Mouse (Mus musculus) spleen, postnatal 10 days (tissue): Measurements from ENCODE around the gene Slc18a3.

Experiments
- DNase-seq, 2 experiments: peaks; one replicate each; pipeline ENCODE4 v3.0.0; 2021 to 2022; ENCODE audit warnings: low spot score in 2 of 2

Slc18a3 gene

DNA sequence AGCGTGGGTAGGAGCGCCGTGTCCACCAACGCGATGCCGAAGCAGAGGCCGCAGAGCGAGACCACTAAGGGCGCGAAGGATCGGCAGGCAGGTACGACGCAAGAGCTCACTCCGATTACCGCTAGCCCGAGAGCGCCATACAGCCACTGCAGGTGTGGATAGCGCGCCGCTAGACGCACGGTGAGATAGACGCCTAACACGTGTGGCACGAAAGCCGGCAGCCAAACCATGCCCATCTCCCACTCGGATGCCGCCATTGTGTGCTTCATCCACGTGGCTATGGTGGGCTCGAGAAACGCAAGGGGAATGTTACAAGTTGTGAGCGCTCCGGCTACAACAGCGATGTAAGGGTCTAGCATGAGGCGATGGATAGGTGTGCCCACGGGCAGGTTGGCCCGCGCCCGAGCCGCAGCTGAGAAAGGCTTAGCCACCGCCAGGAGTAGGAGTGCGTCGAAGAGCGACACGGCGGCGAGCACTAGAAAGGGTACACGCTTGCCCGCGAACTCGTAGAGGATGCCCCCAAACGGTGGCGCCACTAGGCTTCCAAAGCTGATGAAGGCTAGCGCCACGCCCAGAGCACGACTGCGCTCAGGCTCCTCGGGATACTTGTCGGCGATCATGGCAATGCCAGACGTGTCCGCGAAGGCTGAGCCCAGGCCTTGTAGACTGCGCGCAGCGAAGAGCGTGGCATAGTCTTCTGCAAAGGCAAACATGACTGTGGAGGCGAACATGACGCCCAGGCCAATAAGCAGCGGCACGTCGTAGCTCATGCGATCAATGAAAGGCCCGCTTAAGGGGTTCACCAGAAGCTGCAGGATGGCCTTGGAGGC, 1.2 kb downstream of the Slc18a3 start:
- no peak for DNase-seq

- DNase-seq, result no peak
Observed at GRCm38 (mm10) chr14:32452552-32452951, 12.1 kb downstream of the Slc18a3 start.

DNA sequence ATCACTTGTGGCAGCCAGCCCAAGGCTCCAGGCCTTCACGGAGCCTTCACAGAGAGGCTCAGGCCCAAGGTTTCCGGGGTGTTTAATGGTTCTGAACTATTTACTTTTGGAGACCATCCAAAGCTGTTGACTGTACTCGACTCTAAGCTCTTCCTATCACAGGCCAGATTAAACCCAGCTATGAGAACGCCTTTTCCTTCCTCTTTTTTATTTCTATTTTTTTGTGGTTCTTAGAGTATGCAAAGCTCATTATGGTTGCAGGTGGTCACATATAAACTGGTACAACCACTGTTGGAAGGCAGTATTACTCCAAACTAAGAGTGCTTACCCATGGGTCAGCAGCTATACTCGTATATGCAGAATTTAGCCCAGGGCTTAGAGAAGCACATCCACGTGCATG, 17.7 kb downstream of the Slc18a3 start:
- DNase-seq, result no peak

DNA sequence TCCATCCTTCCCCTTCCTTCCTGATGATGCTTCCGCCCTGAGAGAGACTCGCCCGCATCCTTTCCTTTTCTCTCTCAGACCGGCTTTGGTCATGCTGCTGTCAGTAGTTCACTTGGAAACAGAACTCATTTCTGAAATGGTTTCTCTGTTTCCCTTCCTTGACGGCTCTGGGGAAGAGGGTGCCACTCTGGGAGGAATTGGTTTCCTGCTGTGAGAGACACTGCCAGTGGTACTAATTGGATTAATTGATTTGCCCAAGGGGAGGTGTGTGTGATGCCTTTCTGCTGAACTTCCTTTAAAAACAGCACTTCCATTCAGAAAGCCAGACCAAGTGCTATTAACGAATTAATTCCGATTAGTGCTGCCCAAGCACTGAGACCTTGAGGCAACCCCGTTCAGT, 21.2 kb downstream of the Slc18a3 start:
- no peak for DNase-seq

- DNase-seq, result no peak
Observed at GRCm38 (mm10) chr14:32439744-32440143, 24.9 kb downstream of the Slc18a3 start.

GRCm38 (mm10) chr14:32439316-32439715, 25.3 kb downstream of the Slc18a3 start:
- DNase-seq, result peak in 1 of 2 experiments; percentile 5

GRCm38 (mm10) chr14:32437352-32437793, 27.3 kb downstream of the Slc18a3 start:
- peak in 1 of 2 experiments; percentile 7 for DNase-seq

DNA sequence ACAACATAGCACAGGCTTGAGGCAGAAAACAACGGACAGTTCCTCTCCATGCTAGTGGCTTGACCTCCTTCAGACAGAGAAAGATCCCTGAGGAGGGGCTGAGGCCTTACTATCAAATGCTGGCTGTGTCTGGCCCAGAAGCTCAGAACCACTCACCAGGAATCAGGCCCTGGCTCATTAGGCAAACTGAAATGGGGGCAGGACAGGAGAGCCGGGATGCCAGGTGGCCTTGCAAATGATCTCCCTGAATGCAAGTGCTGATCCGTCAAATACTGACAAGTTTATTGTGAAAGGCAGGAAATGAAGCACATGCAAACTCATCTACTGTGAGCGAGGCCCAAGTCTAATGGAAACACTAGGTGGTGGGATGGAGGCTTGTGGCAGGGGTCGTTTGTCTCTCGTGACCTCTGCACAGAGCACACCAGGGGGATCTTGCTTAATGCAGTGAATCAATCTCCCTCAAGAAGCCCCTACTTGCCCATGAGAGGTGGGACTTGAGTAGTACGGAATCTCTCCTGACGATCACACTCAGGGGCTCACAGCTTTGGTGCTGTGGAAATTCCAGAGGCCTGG, 35.5 kb downstream of the Slc18a3 start:
- DNase-seq, result no peak

GRCm38 (mm10) chr14:32423946-32424345, 40.7 kb downstream of the Slc18a3 start:
- DNase-seq, result no peak

DNA sequence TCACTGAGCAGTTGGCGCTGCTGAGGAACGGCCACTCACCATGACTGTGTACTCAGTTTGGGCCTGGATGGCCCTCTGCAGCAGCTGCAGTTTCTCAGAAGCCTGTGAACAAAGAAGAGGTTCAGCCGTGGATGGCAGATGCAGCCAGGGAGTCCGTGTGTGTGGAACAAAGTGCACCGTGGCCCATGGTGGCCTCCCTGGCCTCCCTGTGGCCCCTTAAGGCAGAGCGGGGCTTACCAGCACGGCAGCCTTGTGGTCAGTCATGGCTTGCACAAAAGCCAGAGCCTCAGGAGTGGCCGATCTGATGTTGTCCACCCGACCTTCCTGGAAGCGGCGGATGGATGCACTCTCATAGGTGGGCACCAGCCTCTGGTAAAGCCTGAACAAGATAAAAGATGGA, 45.9 kb downstream of the Slc18a3 start:
- no peak for DNase-seq
